Mouse (Mus musculus) lung, adult 2 months (tissue): Measurements from ENCODE around the gene AC141477.1. TPM values are rescaled to one million over a fixed set of nuclear protein-coding genes. Genes with fewer than 3 reads are reported as not detected.

ENCODE experiments used
- DNase-seq: peaks from one replicate; pipeline ENCODE4 v3.0.0; 2022
- H3K4me1 ChIP-seq: fragments of 200-500 bp; 2 replicates; pipeline ENCODE4 v1.6.1; 2011; ENCODE audit warnings: low read length; ENCODE audit not compliant: control insufficient read depth, insufficient read depth
- H3K4me3 ChIP-seq: fragments of 200-500 bp; replicated peaks from 2 replicates; pipeline ENCODE3; 2011; ENCODE audit warnings: low read depth, mild to moderate bottlenecking, control low read depth, low read length; ENCODE audit errors: extremely low read depth
- CTCF ChIP-seq: fragments of 200-500 bp; IDR thresholded peaks from 2 replicates; pipeline ENCODE4 v1.5.1; 2011; ENCODE audit warnings: mild to moderate bottlenecking, low read length, control low read depth; ENCODE audit not compliant: insufficient read depth
- POLR2A ChIP-seq: fragments of 200-500 bp; IDR thresholded peaks from 2 replicates; pipeline ENCODE4 v1.6.1; 2011; ENCODE audit warnings: low read depth, mild to moderate bottlenecking, control low read depth, low read length, borderline replicate concordance; ENCODE audit errors: extremely low read depth
- WGBS: fragments of 180-500 bp; shearing (Covaris S2); methylation state at CpG from one replicate; pipeline ENCODE4 v1.1.7; 2018; 5-methylcytosine and 5-hydroxymethylcytosine counted together
- polyA plus RNA-seq: library from polyadenylated mRNA; depleted of rRNA; stranded (reverse); fragments of >200 nt; gene quantifications from 2 replicates; pipeline ENCODE4 v1.2.3, GENCODE M21; 2012; rRNA removed

The AC141477.1 gene
- polyA plus RNA-seq: not detected in 2 replicates

GRCm38 (mm10) chr10:76440281-76440680, at the start of gene AC141477.1:
AC141477.1 (minus strand) TSS chr10:76440444.
- no peak within 1 kb of the TSS for H3K4me3 ChIP-seq
- TF ChIP-seq CTCF (no peak), POLR2A (no peak)
- DNase-seq: no peak
- 93% methylated on average over 17 of the region's 17 CpGs for WGBS
- peaks cover 5% of the 10 kb centered on the region; the same call in 1 of the 2 replicates for H3K4me1 ChIP-seq

GRCm38 (mm10) chr10:76489205-76489604, 49.0 kb upstream of the AC141477.1 start:
- TF ChIP-seq POLR2A (no peak), CTCF (no peak)
- DNase-seq: no peak
- Histone ChIP-seq H3K4me1 (no peaks in the 10 kb centered on the region), H3K4me3 (no peak overlapping the region)
- 57% methylated on average over 15 of the region's 15 CpGs for WGBS

GRCm38 (mm10) chr10:76488265-76488664, 48.0 kb upstream of the AC141477.1 start:
- Histone ChIP-seq H3K4me3 (no peak overlapping the region), H3K4me1 (no peaks in the 10 kb centered on the region)
- TF ChIP-seq POLR2A: no peak
- no peak for DNase-seq
- 91% methylated on average over 8 of the region's 8 CpGs for WGBS

GRCm38 (mm10) chr10:76486302-76486701, 46.1 kb upstream of the AC141477.1 start:
- no peak for TF ChIP-seq CTCF
- no peak for TF ChIP-seq POLR2A
- Histone ChIP-seq H3K4me1 (no peaks in the 10 kb centered on the region), H3K4me3 (no peak overlapping the region)
- WGBS: 95% methylated on average over 2 of the region's 2 CpGs
- DNase-seq: no peak

DNA sequence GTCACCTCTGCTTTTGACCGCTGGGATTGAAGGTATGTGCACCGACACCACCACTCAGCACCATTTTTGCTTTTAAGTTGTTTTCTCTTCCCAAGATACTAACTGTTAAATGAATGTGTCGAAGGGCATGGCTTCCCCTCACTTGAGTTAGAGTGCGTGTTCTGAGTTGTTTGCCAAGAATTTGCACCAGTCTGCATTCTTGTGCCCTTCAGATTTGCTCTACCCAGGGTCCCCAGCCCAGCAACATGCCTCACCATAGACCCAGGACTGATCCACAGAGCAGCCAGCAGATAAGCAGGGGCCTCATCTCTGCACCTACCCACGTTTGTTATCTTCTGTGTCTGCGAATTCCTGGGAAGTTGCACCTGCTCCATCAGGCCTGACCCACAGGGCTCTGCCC, 41.2 kb upstream of the AC141477.1 start:
- no peak overlapping the region for H3K4me3 ChIP-seq
- no peaks in the 10 kb centered on the region for H3K4me1 ChIP-seq
- no peak for DNase-seq
- TF ChIP-seq POLR2A (no peak), CTCF (no peak)
- WGBS: 75% methylated on average over 6 of the region's 6 CpGs

- no peak overlapping the region for H3K4me3 ChIP-seq
- 90% methylated on average over 13 of the region's 13 CpGs for WGBS
- TF ChIP-seq CTCF (no peak), POLR2A (no peak)
- no peak for DNase-seq
- no peaks in the 10 kb centered on the region for H3K4me1 ChIP-seq
Observed at GRCm38 (mm10) chr10:76480851-76481250, 40.6 kb upstream of the AC141477.1 start.

- peaks cover 4% of the 10 kb centered on the region; the same call in 1 of the 2 replicates for H3K4me1 ChIP-seq
- H3K4me3 ChIP-seq: no peak overlapping the region
- no peak for TF ChIP-seq POLR2A
- TF ChIP-seq CTCF: no peak
- WGBS: 85% methylated on average over 5 of the region's 5 CpGs
- DNase-seq: no peak
Observed at GRCm38 (mm10) chr10:76473759-76474158, 33.5 kb upstream of the AC141477.1 start.

DNA sequence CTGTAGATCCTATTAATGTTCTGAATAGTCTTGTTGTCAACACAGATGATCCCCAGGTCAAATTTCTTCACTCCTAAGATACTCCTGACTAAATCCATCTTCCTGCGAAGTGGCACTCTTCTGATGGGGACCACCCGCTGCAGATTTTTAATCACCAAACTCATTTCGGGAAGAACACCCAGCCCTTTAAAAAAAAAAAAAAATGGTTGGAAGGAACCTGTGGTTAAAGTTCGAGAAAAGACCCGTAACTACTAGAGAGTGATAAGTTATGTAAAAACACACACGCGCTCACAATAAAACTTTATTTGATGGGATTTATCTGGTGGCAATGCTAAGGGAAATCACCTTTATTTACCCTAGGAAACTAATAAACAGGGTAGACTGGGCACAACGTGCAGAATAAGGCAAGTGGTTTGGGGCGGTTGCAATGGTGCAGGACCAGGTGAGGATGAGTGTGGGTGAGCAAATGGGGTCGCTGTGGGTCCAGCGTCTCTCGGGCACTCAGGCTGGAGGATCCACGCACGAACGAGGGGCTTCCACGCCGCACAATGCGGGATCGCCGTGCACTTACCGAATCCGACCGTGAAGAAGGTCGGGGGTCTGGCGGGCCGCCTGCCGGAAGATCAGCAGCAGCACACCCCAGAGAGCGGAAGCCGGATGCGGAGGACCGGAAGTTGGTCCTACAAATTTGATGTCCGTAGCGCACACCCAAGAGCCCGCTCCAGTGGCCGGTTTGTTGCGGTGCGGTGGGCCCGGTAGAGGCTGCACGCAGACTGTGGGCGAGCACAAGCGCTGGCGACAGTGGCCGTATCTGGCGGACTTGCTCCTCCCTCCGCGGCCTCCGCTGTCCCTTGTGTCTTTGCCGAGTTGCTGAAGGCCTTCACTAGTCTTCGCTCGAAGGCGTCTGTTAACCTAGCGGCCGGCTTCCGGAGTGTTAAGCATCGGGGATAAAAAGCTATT, 28.2 kb upstream of the AC141477.1 start, which contains the start of the genes Mcm3ap and Ybey:
TSS of gene Mcm3ap (plus strand) at position 725 of the 960 bp plus-strand sequence.
TSS of gene Ybey (minus strand) at position 912 of the 960 bp plus-strand sequence.
- TF ChIP-seq POLR2A (peak; percentile 67), CTCF (no peak)
- Histone ChIP-seq H3K4me3 (peak within 1 kb of the TSS; percentile 81), H3K4me1 (peaks cover 4% of the 10 kb centered on the region; the same call in 1 of the 2 replicates)
- under 1% methylated on average over 55 of the region's 55 CpGs for WGBS
- DNase-seq: peak; percentile 86

DNA sequence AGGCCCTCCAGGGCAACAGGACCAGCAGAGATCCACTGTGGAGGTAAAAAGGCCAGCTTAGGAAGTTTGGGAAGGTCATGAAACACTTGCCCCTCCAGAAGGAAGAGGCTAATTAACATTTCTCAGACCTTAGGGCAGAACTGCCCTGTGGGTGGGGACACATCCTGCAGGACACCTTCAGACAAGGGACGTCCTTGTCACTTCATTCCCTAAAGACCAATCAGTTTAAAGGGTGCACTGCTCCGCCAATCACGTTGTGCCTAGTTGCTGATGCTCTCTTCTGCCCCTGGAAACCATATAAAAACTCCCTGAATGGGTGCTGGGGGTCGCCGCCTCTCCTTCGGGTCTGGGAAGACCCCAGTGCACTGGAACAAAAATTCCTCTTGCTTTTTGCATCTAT, 22.5 kb upstream of the AC141477.1 start:
- no peak for TF ChIP-seq CTCF
- TF ChIP-seq POLR2A: no peak
- Histone ChIP-seq H3K4me3 (no peak overlapping the region), H3K4me1 (no peaks in the 10 kb centered on the region)
- WGBS: 87% methylated on average over 6 of the region's 6 CpGs
- no peak for DNase-seq

- TF ChIP-seq CTCF (no peak), POLR2A (no peak)
- Histone ChIP-seq H3K4me3 (no peak overlapping the region), H3K4me1 (no peaks in the 10 kb centered on the region)
- peak; percentile 22 for DNase-seq
- 75% methylated on average over 7 of the region's 7 CpGs for WGBS
Observed at GRCm38 (mm10) chr10:76462312-76462711, 22.1 kb upstream of the AC141477.1 start.
